Mouse (Mus musculus) kidney, postnatal 25 days (tissue): ENCODE data around the gene Mvp.
A peak's percentile ranks its signal among the peaks of the same experiment; 100 is the strongest.

Experiments used
- DNase-seq, 2 experiments: peaks; one replicate each; pipeline ENCODE4 v3.0.0; 2021; ENCODE audit warnings: mixed read lengths in 2 of 2

Gene Mvp

GRCm38 (mm10) chr7:126988816-126989215 is 25.6 kb downstream of the Mvp start:
- DNase-seq: no peak

GRCm38 (mm10) chr7:126986319-126986718 is 28.1 kb downstream of the Mvp start:
- DNase-seq: peak; percentile 75 to 86

- no peak for DNase-seq
Measured at GRCm38 (mm10) chr7:126984667-126985444, 29.6 kb downstream of the Mvp start.

- no peak for DNase-seq
Measured at GRCm38 (mm10) chr7:126983113-126983512, 31.3 kb downstream of the Mvp start.

GRCm38 (mm10) chr7:126982054-126982453 is 32.4 kb downstream of the Mvp start:
- DNase-seq: no peak

GRCm38 (mm10) chr7:126981601-126982000 is 32.8 kb downstream of the Mvp start:
- DNase-seq: no peak

GRCm38 (mm10) chr7:126978841-126979240 is 35.6 kb downstream of the Mvp start:
- no peak for DNase-seq

- no peak for DNase-seq
Measured at GRCm38 (mm10) chr7:126976878-126977459, 37.5 kb downstream of the Mvp start.

GRCm38 (mm10) chr7:126975950-126976866 is 38.2 kb downstream of the Mvp start, which contains the start of gene Cdiptos:
TSS of gene Cdiptos (minus strand) at chr7:126976098.
- DNase-seq: peak; percentile 97 to 99

- no peak for DNase-seq
Measured at GRCm38 (mm10) chr7:126975893-126975949, 38.7 kb downstream of the Mvp start, which contains the start of gene Cdipt. TSS of gene Cdipt (plus strand) at chr7:126975914.

- DNase-seq: no peak
Measured at GRCm38 (mm10) chr7:126975493-126975892, 38.9 kb downstream of the Mvp start.

GRCm38 (mm10) chr7:126967361-126967760 is 47.1 kb downstream of the Mvp start:
- DNase-seq: no peak

- no peak for DNase-seq
Measured at GRCm38 (mm10) chr7:126965568-126965967, 48.9 kb downstream of the Mvp start.

- peak; percentile 75 to 80 for DNase-seq
Measured at GRCm38 (mm10) chr7:126963548-126964286, 50.7 kb downstream of the Mvp start.

- DNase-seq: no peak
Measured at GRCm38 (mm10) chr7:126961965-126962364, 52.5 kb downstream of the Mvp start.

GRCm38 (mm10) chr7:126961095-126961494 is 53.3 kb downstream of the Mvp start:
- no peak for DNase-seq

GRCm38 (mm10) chr7:126959780-126960179 is 54.6 kb downstream of the Mvp start:
- DNase-seq: no peak

- DNase-seq: no peak
Measured at GRCm38 (mm10) chr7:126955125-126955524, 59.3 kb downstream of the Mvp start.

- no peak for DNase-seq
Measured at GRCm38 (mm10) chr7:126952646-126953045, 61.8 kb downstream of the Mvp start.

- no peak for DNase-seq
Measured at GRCm38 (mm10) chr7:126951741-126952140, 62.7 kb downstream of the Mvp start.

- no peak for DNase-seq
Measured at GRCm38 (mm10) chr7:126950647-126951615, 63.5 kb downstream of the Mvp start.
